Mouse (Mus musculus): Measurements from ENCODE around the gene Ripor3.
A peak's percentile ranks its signal among the peaks of the same experiment; 100 is the strongest.

The Ripor3 gene

DNA sequence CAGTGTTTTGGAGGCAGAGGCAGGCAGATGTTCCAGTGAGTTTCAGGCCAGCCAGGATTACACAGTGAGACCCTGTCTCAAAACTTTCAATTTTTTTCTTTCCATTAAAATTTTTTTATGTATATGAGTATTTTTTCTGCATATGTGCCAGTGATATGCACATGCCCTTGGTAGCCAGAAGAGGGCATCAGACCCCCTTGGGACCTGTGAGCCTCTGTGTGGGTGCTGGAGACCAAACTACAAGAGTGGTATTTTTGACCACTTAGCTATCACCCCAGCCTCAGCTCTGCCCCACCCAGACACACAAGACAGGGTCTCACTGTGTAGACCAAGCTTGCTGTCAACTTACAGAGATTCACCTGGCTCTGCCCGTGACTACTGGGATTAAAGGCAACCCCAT is 52.9 kb downstream of the Ripor3 start:
- no peak for DNase-seq (ENCODE audit: inconsistent ontology term)

DNA sequence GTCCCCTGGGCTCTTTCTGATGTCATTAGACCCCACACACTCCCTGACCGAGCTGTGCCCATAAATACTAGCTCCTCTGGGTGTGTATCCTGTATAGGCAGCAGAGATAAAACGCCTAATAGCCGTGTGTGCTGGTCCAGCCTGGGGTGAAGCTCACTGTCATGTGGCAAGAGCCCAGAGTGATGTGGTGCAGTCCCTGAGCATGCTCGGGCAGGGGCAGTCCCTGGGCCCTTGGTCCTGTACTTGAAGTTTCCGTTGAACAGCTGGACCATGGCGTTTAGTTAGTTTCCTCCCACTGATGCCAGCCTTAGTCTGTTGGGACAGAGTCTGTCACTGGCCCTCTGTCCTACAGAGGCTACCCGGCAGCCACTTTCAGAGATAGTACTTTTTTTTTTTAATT is 55.5 kb downstream of the Ripor3 start:
- DNase-seq (ENCODE audit: inconsistent ontology term) = no peak

DNA sequence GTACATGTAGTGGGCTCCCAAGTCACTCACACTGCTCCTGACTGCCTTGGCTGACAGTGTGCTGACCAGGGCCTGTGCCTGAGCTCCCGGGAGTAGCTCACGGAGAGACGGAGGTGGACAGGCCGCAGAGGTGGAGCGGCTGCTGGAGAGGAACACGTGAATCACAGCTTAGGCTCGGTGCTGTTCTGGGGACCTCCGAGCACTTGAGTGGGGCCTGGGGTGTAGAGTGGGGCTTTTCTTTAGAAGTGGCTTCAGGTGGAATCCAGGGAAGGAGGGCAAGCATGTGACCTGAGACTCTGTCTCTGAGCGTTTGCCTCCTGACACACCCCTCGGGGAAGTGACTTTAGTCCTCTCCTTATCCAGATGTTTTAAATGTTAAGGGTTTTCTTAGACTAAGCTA is 56.6 kb downstream of the Ripor3 start:
- DNase-seq (ENCODE audit: inconsistent ontology term) = no peak

DNA sequence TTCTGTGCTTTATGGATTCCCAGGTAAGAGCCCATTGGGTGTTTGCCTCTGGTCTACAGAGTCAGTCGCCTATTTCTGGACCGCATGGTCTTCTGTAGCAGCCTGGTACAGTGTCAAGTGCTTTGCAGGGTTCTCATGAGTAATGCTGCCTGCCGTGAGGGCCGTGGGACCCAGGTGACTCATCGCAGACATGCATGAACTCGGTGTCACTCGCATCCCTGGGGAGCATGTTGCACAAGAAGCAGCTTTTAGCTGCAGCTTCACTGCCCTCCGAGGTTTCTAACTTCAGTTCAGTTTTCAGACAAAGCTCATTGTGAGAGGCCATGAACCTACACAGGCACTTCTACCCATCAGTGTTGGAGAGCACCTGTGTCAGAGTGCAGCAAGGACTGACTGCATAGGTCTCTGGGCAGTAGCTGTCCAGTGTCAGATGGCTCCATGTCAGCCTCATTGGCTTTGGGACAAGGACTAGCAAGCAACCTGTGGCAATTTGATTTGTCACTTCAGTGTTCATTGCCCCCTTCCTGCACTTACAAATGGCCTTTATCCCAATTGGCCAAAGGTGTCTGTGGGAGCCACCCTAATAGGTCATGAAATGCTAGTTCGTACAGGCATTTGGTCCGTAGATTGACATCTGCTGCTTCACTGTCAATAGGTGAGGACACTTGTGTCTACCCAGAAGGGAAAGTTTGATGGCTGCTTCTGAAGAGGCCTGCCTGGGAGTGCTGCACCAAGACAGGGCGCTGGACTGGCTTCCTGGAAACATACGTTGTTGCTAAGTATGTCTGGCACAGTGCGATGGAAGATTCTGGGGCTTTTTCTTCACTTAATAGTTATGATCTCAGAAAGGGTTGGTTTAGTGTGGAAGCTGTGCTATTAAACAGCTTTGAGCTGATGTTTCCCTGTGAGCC is 58.9 kb downstream of the Ripor3 start:
- DNase-seq (ENCODE audit: inconsistent ontology term) = peak; percentile 72

DNA sequence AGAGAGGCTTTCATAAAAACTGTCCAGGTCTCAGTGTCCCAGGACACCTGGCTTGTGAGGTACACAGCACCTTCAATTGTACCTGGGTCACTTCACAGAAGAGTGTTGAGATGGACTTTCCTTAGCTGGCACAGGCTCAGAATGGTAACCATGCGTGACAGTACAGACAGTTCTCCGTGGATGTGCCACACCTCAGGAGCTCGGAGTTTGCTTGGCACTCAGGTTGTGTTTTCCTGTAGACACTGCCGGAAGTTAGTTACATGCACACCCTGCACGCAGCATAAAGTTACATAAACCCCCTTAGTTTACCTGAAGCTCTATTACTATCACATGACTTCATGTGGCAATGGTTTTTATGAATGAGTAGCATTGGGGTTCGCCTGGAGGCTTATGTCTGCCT is 59.7 kb downstream of the Ripor3 start:
- DNase-seq (ENCODE audit: inconsistent ontology term) = no peak

DNA sequence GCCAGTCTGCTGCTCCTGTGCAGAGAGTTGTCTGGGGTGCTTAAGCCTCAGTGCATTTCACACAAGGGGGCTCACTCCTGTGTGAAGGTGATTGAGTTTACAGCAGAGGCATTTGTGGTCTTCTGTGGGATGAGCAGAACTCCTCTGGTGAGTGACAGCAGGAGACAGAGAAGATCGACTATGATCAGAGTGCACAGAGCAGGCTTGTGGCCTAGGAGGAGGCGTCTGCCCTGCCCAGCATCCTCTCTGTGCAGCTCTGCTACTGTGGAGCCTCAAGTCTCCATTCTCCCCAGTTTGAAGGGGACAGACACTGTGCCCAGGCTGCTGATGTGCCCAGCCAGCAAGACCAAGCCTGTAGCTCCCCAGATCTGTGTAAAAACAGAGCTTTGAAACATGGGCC is 60.6 kb downstream of the Ripor3 start:
- no peak for DNase-seq (ENCODE audit: inconsistent ontology term)

DNA sequence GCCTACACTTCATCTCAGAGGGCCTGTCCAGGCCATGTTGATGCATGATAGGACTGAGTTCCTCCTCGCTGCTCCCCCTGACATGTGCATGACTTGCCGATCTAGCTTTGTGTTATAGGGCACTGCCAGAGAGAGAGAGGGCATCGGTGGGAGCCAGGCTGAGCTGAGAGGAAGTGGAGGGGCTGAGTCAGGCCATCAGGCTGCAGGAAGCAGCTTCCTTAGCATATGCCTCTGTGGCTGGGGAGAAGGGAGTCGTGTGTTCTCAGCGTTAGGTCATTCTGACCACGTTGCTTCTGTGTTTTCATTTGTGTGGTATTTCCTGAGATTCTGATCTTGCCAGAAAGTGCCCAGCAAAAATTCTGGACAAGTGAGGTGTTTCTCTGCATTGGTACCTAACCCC is 61.2 kb downstream of the Ripor3 start:
- peak; percentile 42 for DNase-seq (ENCODE audit: inconsistent ontology term)

DNA sequence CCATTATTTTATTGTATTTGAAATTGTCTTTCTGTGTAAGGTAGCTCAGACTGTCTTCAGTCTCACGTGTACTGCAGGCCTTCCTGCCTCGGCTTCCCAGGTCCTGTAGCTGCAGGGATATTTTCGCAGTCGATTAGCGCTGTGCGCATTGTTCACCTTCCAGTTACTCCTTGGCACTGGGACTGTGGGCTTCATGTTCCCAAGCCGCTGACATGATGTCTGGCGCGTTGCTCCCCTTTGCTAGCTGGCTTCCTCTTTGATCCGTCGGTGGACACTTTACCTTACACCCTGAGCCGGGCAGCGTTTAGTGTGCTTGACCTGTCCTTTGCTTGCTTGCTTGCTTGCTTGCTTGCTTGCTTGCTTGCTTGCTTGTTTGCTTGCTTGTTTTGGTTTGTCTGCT is 61.9 kb downstream of the Ripor3 start:
- DNase-seq (ENCODE audit: inconsistent ontology term) = no peak

DNA sequence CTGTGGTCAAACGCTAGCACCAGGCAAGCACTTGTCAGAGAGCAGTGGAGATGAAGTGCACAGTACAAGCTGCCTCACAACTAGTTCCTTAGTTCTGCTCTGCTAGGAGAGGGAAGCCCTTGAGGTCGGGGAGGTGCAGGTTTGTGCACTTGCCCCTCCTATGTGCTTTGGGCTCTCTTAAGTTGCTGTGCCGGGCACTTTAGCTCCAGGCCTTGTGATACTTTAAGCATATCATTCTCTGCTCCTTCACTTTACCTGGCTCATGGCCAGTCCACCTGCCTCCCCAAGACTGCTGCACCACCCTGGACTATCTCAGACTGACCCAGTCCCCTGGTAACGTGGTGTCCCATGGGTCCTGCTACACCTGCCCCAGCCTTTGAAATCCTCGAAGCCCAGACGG is 62.4 kb downstream of the Ripor3 start:
- no peak for DNase-seq (ENCODE audit: inconsistent ontology term)

DNA sequence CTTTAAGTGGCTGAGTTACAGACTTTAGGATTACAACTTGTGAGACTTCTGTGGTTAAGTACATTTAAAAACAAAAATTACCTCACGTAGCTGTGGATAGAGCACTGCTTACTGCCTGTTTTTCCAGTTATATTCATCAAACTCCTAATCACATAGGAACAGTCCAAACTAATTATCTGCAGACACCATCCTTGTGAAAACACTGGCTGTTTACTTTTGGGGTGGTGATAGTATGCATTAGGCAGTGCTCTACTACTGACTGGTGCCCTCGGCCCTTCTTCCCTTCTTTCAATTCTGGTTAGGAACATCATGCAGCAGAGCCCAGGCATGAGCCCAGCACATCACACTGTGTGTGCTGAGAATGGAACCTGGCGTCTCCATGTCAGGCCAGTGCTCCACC is 63.2 kb downstream of the Ripor3 start:
- no peak for DNase-seq (ENCODE audit: inconsistent ontology term)

DNA sequence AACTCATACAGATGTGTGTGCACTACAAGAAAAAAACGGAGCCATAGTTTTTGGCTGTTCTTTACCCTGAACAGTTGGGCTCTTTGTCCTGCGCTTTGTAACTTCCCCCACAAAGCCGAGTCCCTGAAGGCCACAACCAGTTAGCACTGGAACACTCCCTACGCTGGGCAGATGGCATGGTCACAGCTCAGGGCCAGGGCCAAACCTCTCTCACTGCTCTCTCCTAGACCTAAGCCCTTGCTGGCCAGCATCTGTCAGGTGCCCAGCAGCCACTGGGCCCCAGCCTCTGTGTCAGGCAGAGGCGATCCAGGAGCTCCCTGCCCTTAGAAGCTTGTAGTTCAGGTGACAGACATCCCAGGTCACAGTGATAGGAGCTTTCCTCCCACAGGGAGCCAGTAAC is 65.0 kb downstream of the Ripor3 start:
- no peak for DNase-seq (ENCODE audit: inconsistent ontology term)

DNA sequence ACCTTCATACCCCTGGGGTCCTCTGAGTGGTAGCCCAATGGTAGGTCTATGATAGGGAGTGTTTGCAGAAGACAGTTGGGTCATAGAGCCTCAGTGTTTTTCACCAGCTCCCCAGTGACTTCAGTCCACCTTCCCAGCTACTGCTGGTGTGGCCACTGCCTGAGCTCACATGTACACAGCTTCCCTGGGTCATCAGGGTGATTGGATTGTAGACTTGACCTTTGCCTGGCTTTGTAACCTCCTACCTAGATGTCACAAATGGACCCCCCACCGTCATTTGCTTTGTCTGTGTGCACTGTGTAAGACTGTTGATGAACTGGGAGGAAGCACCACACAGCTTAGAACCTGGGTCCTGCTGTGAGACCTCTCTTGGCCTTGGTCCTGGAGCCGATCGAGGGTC is 66.2 kb downstream of the Ripor3 start:
- no peak for DNase-seq (ENCODE audit: inconsistent ontology term)

DNA sequence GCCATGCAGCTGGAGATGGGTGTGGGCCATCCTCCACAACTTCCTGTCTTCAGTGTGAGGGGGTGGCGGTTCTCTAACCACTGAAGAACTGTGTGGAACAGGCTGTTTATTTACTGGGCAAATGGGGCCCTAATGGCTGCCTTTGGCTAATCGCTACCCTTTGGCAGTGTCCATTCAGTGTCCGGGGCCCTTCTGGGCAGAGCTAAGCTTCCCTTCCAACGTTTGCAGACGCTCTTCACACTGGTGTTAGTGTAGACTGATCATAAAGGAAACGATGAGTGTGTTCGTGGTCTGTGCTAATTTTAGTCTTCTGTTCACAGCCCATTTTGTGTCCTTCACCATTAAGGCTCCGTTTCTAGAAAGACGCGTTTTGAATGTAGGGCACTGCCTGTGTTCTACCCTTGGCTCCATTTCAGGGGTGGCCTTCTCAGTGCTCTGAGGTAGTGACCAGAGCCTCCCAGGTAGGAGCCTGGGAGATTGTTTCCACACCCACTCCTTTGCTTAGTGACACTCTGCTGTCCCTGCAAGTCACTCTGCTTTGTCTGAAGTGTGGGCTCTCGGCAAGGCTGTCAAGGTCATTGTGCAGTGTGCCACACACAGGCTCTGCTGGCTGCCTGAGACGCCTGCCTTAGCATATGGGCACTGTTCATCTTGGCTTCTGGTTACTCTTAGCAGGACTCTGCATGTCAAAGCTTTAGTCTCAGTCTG is 67.3 kb downstream of the Ripor3 start:
- no peak for DNase-seq (ENCODE audit: inconsistent ontology term)

DNA sequence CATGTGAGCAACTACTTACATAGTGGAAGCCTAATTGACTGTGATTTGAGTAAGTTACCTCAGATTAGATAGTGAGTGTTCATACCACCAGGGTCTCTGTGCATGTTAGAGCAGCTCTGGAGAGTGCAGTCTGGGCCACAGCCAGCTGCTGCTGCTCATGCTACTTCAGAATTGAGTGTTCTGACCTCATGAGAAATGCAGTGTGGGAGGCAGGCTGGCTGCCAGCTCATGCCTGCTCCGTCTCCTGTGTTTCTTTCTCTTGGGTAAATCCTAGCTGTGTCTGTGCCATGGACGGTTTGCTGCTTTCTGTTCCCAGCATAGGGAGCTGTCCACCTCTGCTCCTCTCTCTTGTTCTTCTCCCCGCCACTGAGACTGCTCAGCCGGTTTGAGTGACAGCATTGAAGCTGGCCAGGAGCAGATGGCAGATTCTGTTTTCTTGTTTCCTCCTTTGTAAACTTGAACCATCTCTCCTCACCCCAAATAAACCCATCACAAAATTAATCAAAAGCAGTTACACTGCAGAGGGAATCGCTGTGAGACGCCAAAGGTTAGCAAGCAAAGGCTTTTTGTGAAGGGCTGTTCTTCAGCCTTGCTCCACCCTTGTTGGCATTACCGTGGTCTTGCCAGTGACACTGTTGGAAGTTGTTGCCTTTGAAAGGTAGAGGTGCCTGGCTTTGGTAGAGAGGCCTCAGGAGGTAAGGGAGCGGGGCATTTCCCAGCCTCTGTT is 68.1 kb downstream of the Ripor3 start:
- DNase-seq (ENCODE audit: inconsistent ontology term) = peak; percentile 87

DNA sequence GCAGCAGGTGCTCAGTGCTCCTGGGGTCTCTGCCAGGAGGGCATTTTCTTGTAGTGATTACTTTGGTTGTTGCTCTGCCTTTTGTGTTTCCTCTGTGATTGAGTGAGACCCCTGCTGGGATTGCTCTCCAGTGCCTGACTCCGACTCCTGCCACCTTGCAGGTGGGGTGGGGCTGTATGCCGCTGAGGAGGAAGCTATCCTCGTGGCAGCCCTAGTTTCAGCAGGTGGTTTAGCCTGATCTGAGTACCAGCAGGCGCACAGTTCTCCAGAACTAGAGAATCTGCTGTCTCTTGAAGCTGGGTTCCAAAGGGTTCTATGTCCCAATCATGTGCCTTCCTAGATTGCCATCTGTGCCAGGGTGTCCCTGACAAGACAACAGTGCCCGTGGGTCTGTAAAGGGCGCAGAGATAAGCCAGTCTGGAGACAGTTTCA is 68.7 kb downstream of the Ripor3 start:
- no peak for DNase-seq (ENCODE audit: inconsistent ontology term)

DNA sequence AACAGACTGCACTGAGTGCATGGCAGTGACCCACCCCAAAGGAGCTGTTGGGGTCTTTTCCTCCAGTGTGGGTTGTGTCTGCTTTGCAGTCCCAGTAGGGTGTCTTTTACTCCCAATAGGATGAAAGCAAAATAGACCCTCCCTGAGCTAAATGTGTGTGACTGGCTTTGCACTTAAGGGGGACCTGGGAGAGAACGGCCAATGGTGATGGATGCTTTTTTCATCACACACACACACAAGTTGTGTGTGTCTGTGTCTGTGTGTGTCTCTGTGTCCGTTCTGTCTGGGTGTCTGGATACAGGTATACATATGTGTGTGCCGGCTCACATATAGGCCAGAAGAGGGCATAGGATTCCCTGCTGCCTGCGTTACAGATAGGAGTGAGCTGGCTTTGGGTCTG is 69.1 kb downstream of the Ripor3 start:
- no peak for DNase-seq (ENCODE audit: inconsistent ontology term)

DNA sequence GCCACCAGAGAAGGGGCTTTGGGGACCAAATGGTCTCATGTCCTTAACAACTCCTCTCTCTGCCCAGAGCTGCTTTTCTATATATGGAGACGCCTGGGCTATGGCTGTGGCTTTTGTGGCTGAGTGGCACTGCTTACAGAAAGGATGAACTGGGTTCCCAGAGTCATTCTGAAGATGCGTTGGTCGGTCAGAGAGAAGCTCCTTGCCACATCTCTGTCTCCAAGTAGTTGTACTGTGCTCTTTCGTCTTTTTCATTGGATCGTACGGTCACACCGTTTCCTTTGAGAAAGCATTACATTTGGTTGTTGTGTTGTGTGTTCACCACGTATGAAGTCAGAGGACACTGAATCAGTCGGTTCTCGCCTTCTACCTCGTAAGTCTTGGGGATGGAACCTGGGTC is 69.8 kb downstream of the Ripor3 start:
- no peak for DNase-seq (ENCODE audit: inconsistent ontology term)

DNA sequence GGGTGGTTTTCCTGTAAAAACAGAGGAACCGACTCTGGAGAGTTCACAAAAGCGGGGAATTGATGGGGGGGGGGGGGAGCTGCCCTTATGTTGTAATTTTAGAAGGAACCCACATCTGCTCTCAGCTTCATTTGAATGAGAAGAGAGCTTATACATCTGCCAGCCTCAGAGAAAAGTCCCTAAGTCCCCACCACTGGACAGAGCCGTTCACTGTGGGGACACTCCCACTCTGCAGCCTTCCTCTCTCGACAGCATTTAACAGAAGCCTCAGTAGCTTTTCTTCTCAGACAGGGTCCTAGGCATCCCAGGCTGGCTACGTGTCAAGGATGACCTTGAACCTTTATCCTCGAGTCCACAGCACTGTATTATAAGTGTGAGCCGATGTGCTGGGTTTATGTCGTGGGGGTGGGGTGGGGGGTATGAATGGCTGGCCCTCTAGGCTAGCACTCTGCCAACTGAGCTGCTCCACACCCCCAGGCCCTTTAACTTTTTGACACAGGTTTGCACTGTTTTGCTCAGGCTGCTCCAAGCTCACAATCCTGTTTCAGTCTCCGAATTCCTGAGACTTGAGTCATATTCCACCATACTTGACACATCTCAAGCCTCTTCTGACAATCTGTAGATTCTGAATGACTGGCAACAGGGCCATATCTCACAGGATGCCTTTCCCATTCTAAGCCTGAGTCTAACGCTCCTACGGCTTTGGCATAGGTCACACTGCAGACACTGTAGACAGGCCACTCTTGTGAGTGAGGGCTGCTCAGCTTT is 70.6 kb downstream of the Ripor3 start:
- DNase-seq (ENCODE audit: inconsistent ontology term) = peak; percentile 36

DNA sequence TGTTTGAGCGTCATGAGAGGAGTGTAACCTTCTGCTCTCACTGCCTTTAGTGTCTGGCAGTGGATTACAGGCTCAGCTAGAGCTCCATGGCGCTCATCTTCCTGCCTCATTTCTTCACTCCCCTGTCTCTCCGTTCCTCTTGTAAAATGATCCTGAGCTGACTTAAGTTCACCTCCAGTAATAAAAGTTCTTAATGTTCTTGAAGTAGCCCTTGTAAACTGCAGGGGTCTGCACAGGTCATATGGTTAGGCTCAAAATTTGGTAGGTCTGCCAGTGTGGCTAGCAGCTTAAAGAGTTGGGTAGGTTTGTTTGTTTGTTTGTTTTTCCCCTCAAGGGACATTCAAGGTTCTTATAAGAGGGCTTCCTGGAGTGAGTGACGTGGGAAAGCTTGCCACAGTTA is 71.2 kb downstream of the Ripor3 start:
- DNase-seq (ENCODE audit: inconsistent ontology term) = no peak

DNA sequence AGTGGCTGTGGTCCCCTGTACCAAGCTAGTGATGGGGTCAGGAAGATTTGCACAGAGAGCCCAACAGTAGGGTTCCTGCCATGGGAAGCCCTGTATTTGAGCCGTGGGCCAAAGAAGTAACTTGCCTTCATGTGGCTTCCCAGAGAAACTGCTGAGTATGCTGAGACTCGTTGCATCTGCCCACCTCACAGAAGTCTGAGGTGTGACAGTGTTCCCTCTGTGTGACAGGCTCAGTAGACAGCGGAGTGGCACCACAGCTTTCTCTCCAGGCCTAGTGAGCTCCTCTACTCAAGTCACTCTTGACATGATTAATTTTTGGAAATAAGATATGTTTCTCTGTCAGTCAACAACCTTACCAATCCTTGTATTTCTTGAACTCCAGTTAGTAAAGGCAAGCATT is 71.6 kb downstream of the Ripor3 start:
- DNase-seq (ENCODE audit: inconsistent ontology term) = no peak

DNA sequence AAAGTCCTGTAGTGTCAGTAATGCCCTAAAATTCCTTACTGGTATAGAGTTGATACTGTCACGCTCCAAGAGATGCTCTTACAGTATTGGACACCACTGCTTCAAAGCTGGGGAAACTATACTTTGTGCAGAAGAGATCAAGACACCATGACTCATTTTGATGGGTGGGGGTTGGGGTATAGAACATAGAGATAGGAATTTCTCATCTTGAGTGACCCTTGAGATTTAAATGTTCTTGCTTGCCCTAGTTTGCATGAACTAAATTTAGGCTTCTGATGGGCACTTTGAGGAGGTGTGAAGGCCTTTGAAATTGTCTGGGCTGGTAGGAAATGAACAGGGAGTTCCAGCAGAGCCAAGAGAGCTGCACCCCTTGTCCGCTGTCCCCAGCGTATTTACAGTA is 74.5 kb downstream of the Ripor3 start:
- no peak for DNase-seq (ENCODE audit: inconsistent ontology term)

DNA sequence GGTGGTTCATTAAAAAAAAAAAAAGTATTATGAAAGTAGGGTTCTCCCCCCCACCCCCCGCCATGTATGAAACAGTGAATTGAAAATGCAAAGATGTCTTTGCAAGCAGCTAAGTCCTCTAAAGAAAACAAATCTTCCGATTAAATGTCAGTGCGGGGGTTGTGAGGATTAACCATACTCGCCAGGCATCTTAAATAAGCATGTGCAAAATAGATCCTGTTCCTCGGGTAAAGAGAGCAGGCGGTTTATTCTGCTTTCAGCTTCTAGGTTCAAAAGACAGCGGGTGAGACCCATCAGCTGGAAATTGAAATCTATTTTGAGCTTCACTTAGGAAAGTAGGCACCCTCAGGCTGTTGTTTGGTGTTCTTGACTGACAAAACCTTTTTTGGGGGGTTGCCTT is 77.0 kb downstream of the Ripor3 start:
- no peak for DNase-seq (ENCODE audit: inconsistent ontology term)

All from Muller cell, postnatal 12 days (primary cell).